Mouse (Mus musculus): ENCODE measurements around the gene Samd9l.
"Not testable (repeated sequence)": the region's sequence is repeated elsewhere in the genome, so short reads cannot be mapped to it uniquely, and the experiment has no call there.

Gene Samd9l

GRCm38 (mm10) chr6:3399340-3400068 is at the start of gene Samd9l:
Samd9l (minus strand) TSS chr6:3399572.
- DNase-seq, result peak in 1 of 2 experiments; percentile 27

GRCm38 (mm10) chr6:3447404-3447803 is 48.0 kb upstream of the Samd9l start:
- peak; percentile 34 to 62 for DNase-seq

- DNase-seq, result no peak
Measured at GRCm38 (mm10) chr6:3443905-3444304, 44.5 kb upstream of the Samd9l start.

GRCm38 (mm10) chr6:3436087-3436486 is 36.7 kb upstream of the Samd9l start:
- DNase-seq, result no peak

GRCm38 (mm10) chr6:3430976-3431375 is 31.6 kb upstream of the Samd9l start:
- not testable (repeated sequence) for DNase-seq

GRCm38 (mm10) chr6:3427047-3427446 is 27.7 kb upstream of the Samd9l start:
- DNase-seq, result no peak

GRCm38 (mm10) chr6:3425333-3425732 is 26.0 kb upstream of the Samd9l start:
- not testable (repeated sequence) for DNase-seq

GRCm38 (mm10) chr6:3424613-3425277 is 25.4 kb upstream of the Samd9l start:
- DNase-seq, result not testable (repeated sequence)

GRCm38 (mm10) chr6:3397182-3397906 is 2.0 kb downstream of the Samd9l start:
- not testable (repeated sequence) for DNase-seq

- not testable (repeated sequence) for DNase-seq
Measured at GRCm38 (mm10) chr6:3395921-3396611, 3.3 kb downstream of the Samd9l start.

- no peak for DNase-seq
Measured at GRCm38 (mm10) chr6:3389995-3390394, 9.4 kb downstream of the Samd9l start.

- DNase-seq, result no peak
Measured at GRCm38 (mm10) chr6:3386565-3386964, 12.8 kb downstream of the Samd9l start.

- not testable (repeated sequence) for DNase-seq
Measured at GRCm38 (mm10) chr6:3384816-3385215, 14.6 kb downstream of the Samd9l start.

GRCm38 (mm10) chr6:3384115-3384791 is 15.1 kb downstream of the Samd9l start:
- DNase-seq, result not testable (repeated sequence)

- no peak for DNase-seq
Measured at GRCm38 (mm10) chr6:3379146-3379545, 20.2 kb downstream of the Samd9l start.

- DNase-seq, result no peak
Measured at GRCm38 (mm10) chr6:3376687-3377086, 22.7 kb downstream of the Samd9l start.

- no peak for DNase-seq
Measured at GRCm38 (mm10) chr6:3369527-3369926, 29.8 kb downstream of the Samd9l start.

GRCm38 (mm10) chr6:3365609-3366008 is 33.8 kb downstream of the Samd9l start:
- not testable (repeated sequence) for DNase-seq

- not testable (repeated sequence) for DNase-seq
Measured at GRCm38 (mm10) chr6:3345924-3346597, 53.3 kb downstream of the Samd9l start.

- not testable (repeated sequence) for DNase-seq
Measured at GRCm38 (mm10) chr6:3345043-3345639, 54.2 kb downstream of the Samd9l start.

- not testable (repeated sequence) for DNase-seq
Measured at GRCm38 (mm10) chr6:3343603-3344247, 55.6 kb downstream of the Samd9l start.

Data from cerebellum, postnatal 36 days (tissue).